Mouse (Mus musculus) myocyte (in vitro differentiated cells): ENCODE measurements at regions not wholly inside any gene's neighbourhood (a gene's known extent, or its start where the extent isn't known, plus 50 kb on each side); places are given as distances from the start of the nearest gene placed in this dataset.

Source experiments
- H3K27me3 ChIP-seq: one replicate; pipeline ENCODE4 v1.6.1; 2011; ENCODE audit not compliant: control insufficient read depth, insufficient read depth, insufficient read length
- H3K36me3 ChIP-seq: one replicate; pipeline ENCODE4 v1.6.1; 2011; ENCODE audit not compliant: control insufficient read depth, insufficient read depth
- H3K4me2 ChIP-seq: one replicate; pipeline ENCODE4 v1.6.1; 2011; ENCODE audit warnings: low read depth, control low read depth
- H3K4me3 ChIP-seq: one replicate; pipeline ENCODE4 v1.5.1; 2011; ENCODE audit warnings: mild to moderate bottlenecking, control low read depth, moderate library complexity
- H3K79me2 ChIP-seq: one replicate; pipeline ENCODE4 v1.6.1; 2011; ENCODE audit not compliant: control insufficient read depth, insufficient read depth
- H3ac ChIP-seq: one replicate; pipeline ENCODE4 v1.6.1; 2011; ENCODE audit not compliant: control insufficient read depth, insufficient read length
- CEBPB ChIP-seq: IDR thresholded peaks from 2 replicates; pipeline ENCODE4 v1.6.1; 2011; ENCODE audit warnings: mild to moderate bottlenecking, moderate library complexity; ENCODE audit not compliant: poor library complexity, insufficient read depth, severe bottlenecking
- E2F4 ChIP-seq: IDR thresholded peaks from one replicate; pipeline ENCODE4 v1.6.1; 2011; ENCODE audit warnings: mild to moderate bottlenecking, control low read depth, moderate library complexity; ENCODE audit not compliant: insufficient read depth
- MAX ChIP-seq: IDR thresholded peaks from one replicate; pipeline ENCODE4 v1.6.1; 2011; ENCODE audit warnings: low read depth, mild to moderate bottlenecking, control low read depth
- MYOD1 ChIP-seq, 3 experiments: IDR thresholded peaks; one replicate each; pipeline ENCODE4 v1.6.1; 2011; ENCODE audit warnings: control low read depth in 2 of 3, low read depth in 2 of 3, mild to moderate bottlenecking in 2 of 3, moderate library complexity in 1 of 3; ENCODE audit not compliant: insufficient read length in 2 of 3, control insufficient read depth in 1 of 3
- MYOG ChIP-seq, 3 experiments: IDR thresholded peaks; one replicate each; pipeline ENCODE4 v1.6.1; 2011; ENCODE audit warnings: control low read depth in 2 of 3, low read depth in 2 of 3, mild to moderate bottlenecking in 2 of 3; ENCODE audit not compliant: insufficient read length in 2 of 3, control insufficient read depth in 1 of 3, insufficient read depth in 1 of 3
- POLR2A ChIP-seq: IDR thresholded peaks from one replicate; pipeline ENCODE4 v1.6.1; 2011; ENCODE audit warnings: low read depth, mild to moderate bottlenecking, control low read depth, moderate library complexity; ENCODE audit not compliant: insufficient read length
- POLR2AphosphoS2 ChIP-seq: IDR thresholded peaks from one replicate; pipeline ENCODE4 v1.6.1; 2011; ENCODE audit warnings: low read depth, control low read depth; ENCODE audit not compliant: insufficient read length
- REST ChIP-seq: IDR thresholded peaks from one replicate; pipeline ENCODE4 v1.6.1; 2011; ENCODE audit warnings: mild to moderate bottlenecking, control low read depth, moderate library complexity; ENCODE audit not compliant: insufficient read depth, insufficient read length
- SRF ChIP-seq: IDR thresholded peaks from one replicate; pipeline ENCODE4 v1.6.1; 2011; ENCODE audit warnings: low read depth; ENCODE audit not compliant: control insufficient read depth, insufficient read length
- TCF12 ChIP-seq: IDR thresholded peaks from one replicate; pipeline ENCODE4 v1.6.1; 2011; ENCODE audit warnings: mild to moderate bottlenecking, control low read depth; ENCODE audit not compliant: poor library complexity, insufficient read depth, severe bottlenecking
- TCF3 ChIP-seq: IDR thresholded peaks from one replicate; pipeline ENCODE4 v1.6.1; 2011; ENCODE audit warnings: low read depth, control low read depth; ENCODE audit not compliant: insufficient read length
- USF1 ChIP-seq: IDR thresholded peaks from one replicate; pipeline ENCODE4 v1.6.1; 2011; ENCODE audit warnings: low read depth, mild to moderate bottlenecking, control low read depth, moderate library complexity

GRCm38 (mm10) chr13:72763337-72763736, 134.7 kb downstream of the Irx2 start:
- no peak for TF ChIP-seq CEBPB
- no peak for TF ChIP-seq E2F4
- no peak for TF ChIP-seq MAX
- no peak for TF ChIP-seq TCF3
- Histone ChIP-seq H3ac (no peak overlapping the region), H3K4me2 (no peak overlapping the region), H3K79me2 (no peaks in the 10 kb centered on the region), H3K36me3 (no peaks in the 10 kb centered on the region), H3K4me3 (no peak overlapping the region), H3K27me3 (no peaks in the 10 kb centered on the region)

- H3ac ChIP-seq: no peak overlapping the region
- H3K27me3 ChIP-seq: no peaks in the 10 kb centered on the region
- no peaks in the 10 kb centered on the region for H3K79me2 ChIP-seq
- H3K36me3 ChIP-seq: no peaks in the 10 kb centered on the region
- TF ChIP-seq TCF3: no peak
- no peak for TF ChIP-seq MYOD1 (IDR thresholded peaks at IDR 0.05; ENCODE audit: control insufficient read depth in 1 of 3, insufficient read length in 2 of 3, low read depth in 2 of 3)
- no peak for TF ChIP-seq TCF12
- H3K4me3 ChIP-seq: no peak overlapping the region
- H3K4me2 ChIP-seq: no peak overlapping the region
These were observed 138.7 kb downstream of the Irx2 start for GRCm38 (mm10) chr13:72767306-72767705.

- no peaks in the 10 kb centered on the region for H3K79me2 ChIP-seq
- no peaks in the 10 kb centered on the region for H3K36me3 ChIP-seq
- no peak overlapping the region for H3ac ChIP-seq
- H3K27me3 ChIP-seq: no peaks in the 10 kb centered on the region
- H3K4me3 ChIP-seq: no peak overlapping the region
- no peak for TF ChIP-seq REST
- TF ChIP-seq POLR2A: no peak
- TF ChIP-seq MAX: no peak
- no peak for TF ChIP-seq SRF
- TF ChIP-seq CEBPB: no peak
- no peak for TF ChIP-seq MYOG (IDR thresholded peaks at IDR 0.05; ENCODE audit: control insufficient read depth in 1 of 3, insufficient read depth in 1 of 3, insufficient read length in 2 of 3, low read depth in 2 of 3)
- no peak for TF ChIP-seq TCF12
- no peak for TF ChIP-seq TCF3
- H3K4me2 ChIP-seq: peak overlapping the region; percentile 35
These were observed 140.5 kb downstream of the Irx2 start for GRCm38 (mm10) chr13:72769007-72769595.

GRCm38 (mm10) chr13:72783026-72783726, 154.6 kb downstream of the Irx2 start:
- Histone ChIP-seq H3K4me2 (no peak overlapping the region), H3ac (no peak overlapping the region), H3K4me3 (no peak overlapping the region), H3K27me3 (no peaks in the 10 kb centered on the region), H3K79me2 (no peaks in the 10 kb centered on the region), H3K36me3 (no peaks in the 10 kb centered on the region)
- TF ChIP-seq POLR2A: no peak
- TF ChIP-seq MYOD1 (IDR thresholded peaks at IDR 0.05; ENCODE audit: control insufficient read depth in 1 of 3, insufficient read length in 2 of 3, low read depth in 2 of 3): no peak
- TF ChIP-seq SRF: no peak
- TF ChIP-seq MAX: no peak
- no peak for TF ChIP-seq MYOG (IDR thresholded peaks at IDR 0.05; ENCODE audit: control insufficient read depth in 1 of 3, insufficient read depth in 1 of 3, insufficient read length in 2 of 3, low read depth in 2 of 3)
- TF ChIP-seq CEBPB: no peak
- no peak for TF ChIP-seq POLR2AphosphoS2
- TF ChIP-seq REST: no peak
- TF ChIP-seq TCF12: no peak
- no peak for TF ChIP-seq E2F4
- TF ChIP-seq USF1: no peak
- no peak for TF ChIP-seq TCF3

GRCm38 (mm10) chr13:72783727-72784070, 155.1 kb downstream of the Irx2 start:
- TF ChIP-seq CEBPB (no peak), TCF3 (no peak), E2F4 (no peak), POLR2A (no peak), POLR2AphosphoS2 (no peak)
- Histone ChIP-seq H3K4me3 (no peak overlapping the region), H3K36me3 (no peaks in the 10 kb centered on the region), H3K4me2 (no peak overlapping the region), H3K27me3 (no peaks in the 10 kb centered on the region), H3ac (no peak overlapping the region), H3K79me2 (no peaks in the 10 kb centered on the region)
